Mouse (Mus musculus): ENCODE measurements around the gene Ceacam12.
"Not testable (repeated sequence)": the region's sequence is repeated elsewhere in the genome, so short reads cannot be mapped to it uniquely, and the experiment has no call there.

Gene Ceacam12

DNA sequence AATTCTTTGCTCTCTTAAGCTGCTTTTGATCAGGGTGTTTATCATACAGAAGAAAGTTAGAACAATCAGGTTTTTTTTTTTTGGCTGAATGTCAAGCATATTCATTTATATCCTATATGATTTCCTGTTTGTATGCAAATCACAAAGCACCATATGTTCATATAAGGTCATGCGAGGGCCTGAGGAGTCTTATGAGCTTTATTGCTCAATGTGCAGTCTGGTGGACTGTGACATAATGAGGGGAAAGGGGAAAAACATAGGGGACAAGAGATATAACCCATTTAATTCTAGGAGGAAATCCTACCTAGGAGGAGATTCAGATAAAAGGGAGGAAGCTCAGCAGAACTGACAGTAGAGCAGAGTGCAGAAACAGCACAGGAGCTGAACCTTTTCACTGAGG is at the start of gene Ceacam12:
Gene Ceacam12, plus strand, starts transcription at position 301 of the 400 bp plus-strand sequence.
- DNase-seq (ENCODE audit: low read depth in 2 of 2, low spot score in 2 of 2): no peak

GRCm38 (mm10) chr7:18073821-18074220 is 8.1 kb downstream of the Ceacam12 start:
- DNase-seq (ENCODE audit: low read depth in 2 of 2, low spot score in 2 of 2): not testable (repeated sequence)

- DNase-seq (ENCODE audit: low read depth in 2 of 2, low spot score in 2 of 2): no peak
Measured at GRCm38 (mm10) chr7:18100785-18101184, 35.1 kb downstream of the Ceacam12 start.
